Mouse (Mus musculus): Measurements from ENCODE around the gene Ormdl3. TPM values are rescaled to one million over a fixed set of nuclear protein-coding genes. Genes with fewer than 3 reads are reported as not detected.

The Ormdl3 gene
- polyA plus RNA-seq, 1 experiment from 2014 or later = 45.3 TPM

DNA sequence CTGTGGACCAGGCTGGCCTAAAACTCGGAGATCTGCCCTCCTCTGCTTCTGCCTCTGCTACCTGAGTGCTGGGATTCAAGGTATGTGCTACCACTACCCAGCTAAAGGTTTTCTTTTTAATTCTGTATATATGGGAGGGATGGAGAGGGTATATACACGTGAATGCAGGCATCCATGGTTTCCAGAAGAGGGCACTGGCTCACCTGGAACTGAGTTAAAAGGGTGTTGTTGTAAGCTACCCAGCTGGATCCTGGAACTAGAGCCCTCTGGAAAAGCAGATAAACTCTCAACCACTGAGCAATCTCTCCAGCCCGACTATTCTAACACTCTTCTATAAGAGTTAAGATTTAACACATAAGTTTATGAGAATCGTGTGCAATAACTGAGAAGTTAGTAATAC lies 37.8 kb downstream of the Ormdl3 start:
- WGBS = 65% methylated on average over 4 of the region's 4 CpGs
- no peak for DNase-seq (ENCODE audit: low spot score)
- no peak for ATAC-seq
- TF ChIP-seq CTCF (IDR thresholded peaks at IDR 0.05) = peak; percentile 41
- TF ChIP-seq EP300 (IDR thresholded peaks at IDR 0.05) = no peak
- Histone ChIP-seq H3K4me2 (replicated peaks; ENCODE audit: low read depth, low read length) (no peak overlapping the region), H3K9ac (replicated peaks; ENCODE audit: low read depth) (no peak overlapping the region), H3K4me1 (ENCODE audit: insufficient read depth, low read depth, low read length) (peaks cover 11% of the 10 kb centered on the region; the same call in 1 of the 2 replicates), H3K9me3 (ENCODE audit: low read length) (no peaks in the 10 kb centered on the region), H3K27ac (ENCODE audit: low read length) (no peak overlapping the region), H3K4me3 (ENCODE audit: low read depth, low read length) (no peak overlapping the region), H3K36me3 (ENCODE audit: insufficient read depth, low read length) (no peaks in the 10 kb centered on the region), H3K27me3 (replicated peaks; ENCODE audit: insufficient read depth, low read length) (peaks cover 22% of the 10 kb centered on the region)

DNA sequence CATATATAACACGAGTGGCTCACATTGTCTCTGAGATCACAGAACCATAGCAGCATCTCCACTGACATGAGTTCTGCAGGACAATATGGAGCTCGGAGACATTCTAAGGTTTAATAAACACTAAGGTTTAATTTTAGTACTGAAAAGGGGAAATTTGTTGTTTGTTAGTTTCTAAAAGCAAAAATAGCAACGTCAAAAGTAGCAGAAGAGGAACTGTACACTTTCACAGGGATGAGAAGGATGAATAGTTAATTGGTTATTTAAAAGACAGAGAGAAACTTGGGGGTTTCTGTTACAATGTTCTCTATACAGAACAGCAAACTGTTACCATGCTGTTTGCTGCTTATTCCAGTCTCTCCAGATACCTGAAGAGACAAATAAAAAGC lies 39.9 kb downstream of the Ormdl3 start:
- no peak overlapping the region for H3K27ac ChIP-seq (ENCODE audit: low read length)
- ATAC-seq (no peak), DNase-seq (ENCODE audit: low spot score) (no peak)
- 50% methylated on average over 3 of the region's 3 CpGs for WGBS
- H3K27me3 ChIP-seq (replicated peaks; ENCODE audit: insufficient read depth, low read length) = peaks cover 26% of the 10 kb centered on the region
- H3K4me1 ChIP-seq (ENCODE audit: insufficient read depth, low read depth, low read length) = peaks cover 11% of the 10 kb centered on the region; the same call in 1 of the 2 replicates
- no peaks in the 10 kb centered on the region for H3K36me3 ChIP-seq (ENCODE audit: insufficient read depth, low read length)
- H3K4me2 ChIP-seq (replicated peaks; ENCODE audit: low read depth, low read length) = no peak overlapping the region
- H3K9ac ChIP-seq (replicated peaks; ENCODE audit: low read depth) = no peak overlapping the region
- no peaks in the 10 kb centered on the region for H3K9me3 ChIP-seq (ENCODE audit: low read length)
- H3K4me3 ChIP-seq (ENCODE audit: low read depth, low read length) = no peak overlapping the region
- no peak for TF ChIP-seq EP300 (IDR thresholded peaks at IDR 0.05)

DNA sequence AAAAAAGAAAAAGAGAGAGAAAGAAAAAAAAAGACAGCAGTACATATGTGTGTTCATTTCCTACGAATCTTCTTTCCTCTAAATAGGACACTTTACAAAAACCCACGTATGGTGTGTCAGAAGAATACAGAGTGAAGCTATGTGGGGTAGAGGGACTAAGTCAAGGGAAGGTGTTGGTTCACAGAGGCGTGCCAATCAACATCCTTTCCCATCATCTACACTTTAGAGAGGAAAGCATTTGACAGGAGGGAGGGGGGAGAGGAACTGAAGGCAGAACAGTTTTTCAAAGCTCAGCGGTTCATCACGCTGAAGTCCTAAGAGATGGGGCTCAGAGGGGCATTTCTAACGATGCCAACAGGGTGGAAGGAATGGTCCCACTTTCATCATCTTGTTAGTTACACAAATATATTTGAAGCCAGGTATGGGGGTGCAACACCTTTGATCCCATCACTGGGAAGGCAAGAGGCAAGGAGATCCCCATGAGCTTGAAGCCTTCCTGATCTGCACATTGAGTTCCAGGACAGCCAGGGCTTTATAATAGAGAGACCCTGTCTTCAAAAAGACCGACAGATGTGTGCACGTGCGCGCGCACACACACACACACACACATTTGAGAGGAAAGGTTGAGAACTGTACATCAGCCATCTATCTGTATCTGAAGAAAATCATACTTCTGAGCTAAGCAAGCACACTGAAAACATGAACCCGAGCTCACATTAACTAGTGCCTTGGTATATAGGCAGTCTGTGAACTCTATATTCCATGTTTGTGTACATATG lies 40.5 kb downstream of the Ormdl3 start:
- DNase-seq (ENCODE audit: low spot score) = no peak
- no peaks in the 10 kb centered on the region for H3K9me3 ChIP-seq (ENCODE audit: low read length)
- ATAC-seq = no peak
- TF ChIP-seq CTCF (IDR thresholded peaks at IDR 0.05) (no peak), EP300 (IDR thresholded peaks at IDR 0.05) (no peak)
- no peak overlapping the region for H3K9ac ChIP-seq (replicated peaks; ENCODE audit: low read depth)
- H3K4me3 ChIP-seq (ENCODE audit: low read depth, low read length) = no peak overlapping the region
- WGBS = 42% methylated on average over 12 of the region's 12 CpGs
- H3K27ac ChIP-seq (ENCODE audit: low read length) = no peak overlapping the region
- H3K4me1 ChIP-seq (ENCODE audit: insufficient read depth, low read depth, low read length) = peaks cover 11% of the 10 kb centered on the region; the same call in 1 of the 2 replicates
- H3K36me3 ChIP-seq (ENCODE audit: insufficient read depth, low read length) = no peaks in the 10 kb centered on the region
- H3K27me3 ChIP-seq (replicated peaks; ENCODE audit: insufficient read depth, low read length) = peaks cover 26% of the 10 kb centered on the region
- H3K4me2 ChIP-seq (replicated peaks; ENCODE audit: low read depth, low read length) = no peak overlapping the region

DNA sequence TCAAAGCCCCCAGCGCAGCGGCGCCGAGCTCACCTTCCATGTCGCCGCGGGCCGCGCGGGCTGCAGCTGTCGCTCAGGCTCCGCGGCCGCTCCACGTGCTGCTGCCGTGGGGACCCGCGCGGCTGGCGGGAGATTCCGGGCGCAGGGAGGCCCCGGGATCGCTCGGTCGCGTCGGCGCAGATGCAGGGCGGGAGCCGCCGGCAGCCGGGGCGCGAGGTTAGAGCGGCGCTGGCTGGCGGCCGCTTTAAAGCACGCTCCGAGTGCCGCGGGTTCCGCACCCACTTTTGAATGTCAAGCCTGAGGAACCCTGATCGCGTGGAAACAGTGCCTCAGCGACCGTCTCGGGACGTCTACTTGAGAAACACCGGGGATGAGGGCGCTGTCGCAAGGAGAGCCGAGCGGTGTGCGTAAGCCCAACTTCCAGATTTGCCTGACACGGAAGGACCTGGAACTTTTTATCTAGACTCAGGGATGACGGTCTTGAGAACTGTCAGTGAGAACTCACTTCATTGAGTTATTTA lies 41.4 kb downstream of the Ormdl3 start, which contains the start of gene Ikzf3:
Ikzf3 (minus strand) TSS at position 321 of the 521 bp plus-strand sequence.
- DNase-seq (ENCODE audit: low spot score) = no peak
- peak within 1 kb of the TSS; percentile 62 for H3K4me2 ChIP-seq (replicated peaks; ENCODE audit: low read depth, low read length)
- 1% methylated on average over 50 of the region's 58 CpGs for WGBS

DNA sequence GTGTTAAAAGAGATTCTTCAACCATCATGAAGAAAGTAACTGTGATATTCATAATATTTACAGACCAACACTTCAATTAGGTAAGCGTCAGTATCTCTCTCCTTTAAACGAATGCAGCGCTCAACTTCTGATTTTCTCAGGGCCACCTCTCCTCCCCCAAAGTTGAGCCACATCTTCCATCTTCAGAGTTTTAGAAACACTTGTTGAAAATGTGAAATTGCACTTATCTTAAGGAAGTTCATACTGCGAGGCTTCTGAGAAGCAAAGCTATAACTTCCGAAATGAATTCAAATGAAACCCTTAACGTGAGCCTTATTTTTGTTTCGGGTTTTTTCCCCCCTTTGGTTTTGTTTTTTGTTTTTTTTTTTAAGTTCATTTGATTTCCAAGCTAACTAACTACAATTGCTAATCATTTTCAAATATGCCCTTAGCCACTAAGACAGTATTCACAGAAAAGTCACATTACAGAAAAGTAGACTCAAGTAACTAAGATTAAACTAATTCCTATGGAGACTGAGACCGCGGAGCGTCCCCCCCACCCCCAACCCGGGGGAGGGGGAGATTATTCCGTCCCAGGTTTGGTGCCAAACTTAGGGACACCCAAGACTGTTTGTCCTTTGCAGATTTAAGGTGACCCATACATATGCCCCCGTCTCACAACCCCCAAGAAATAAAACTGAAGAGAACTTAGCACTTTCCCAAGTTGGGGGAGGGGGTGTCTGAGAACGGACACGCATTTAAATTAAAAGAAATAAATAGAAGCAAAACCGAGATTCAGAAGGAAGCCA lies 42.1 kb downstream of the Ormdl3 start:
- DNase-seq (ENCODE audit: low spot score) (no peak), ATAC-seq (no peak)
- Histone ChIP-seq H3K36me3 (ENCODE audit: insufficient read depth, low read length) (no peaks in the 10 kb centered on the region), H3K4me3 (ENCODE audit: low read depth, low read length) (peak overlapping the region; percentile 37), H3K4me2 (replicated peaks; ENCODE audit: low read depth, low read length) (peak overlapping the region; percentile 62), H3K27me3 (replicated peaks; ENCODE audit: insufficient read depth, low read length) (peaks cover 24% of the 10 kb centered on the region), H3K27ac (ENCODE audit: low read length) (no peak overlapping the region), H3K4me1 (ENCODE audit: insufficient read depth, low read depth, low read length) (peaks cover 7% of the 10 kb centered on the region; the same call in 1 of the 2 replicates), H3K9ac (replicated peaks; ENCODE audit: low read depth) (no peak overlapping the region), H3K9me3 (ENCODE audit: low read length) (no peaks in the 10 kb centered on the region)
- TF ChIP-seq EP300 (IDR thresholded peaks at IDR 0.05) = no peak
- TF ChIP-seq CTCF (IDR thresholded peaks at IDR 0.05) = no peak
- 3% methylated on average over 16 of the region's 16 CpGs for WGBS

More for the DNA sequence above, 41.4 kb downstream of the Ormdl3 start, which contains the start of gene Ikzf3:
- Histone ChIP-seq H3K9me3 (ENCODE audit: low read length) (no peaks in the 10 kb centered on the region), H3K27ac (ENCODE audit: low read length) (no peak within 1 kb of the TSS), H3K36me3 (ENCODE audit: insufficient read depth, low read length) (no peaks in the 10 kb centered on the region), H3K27me3 (replicated peaks; ENCODE audit: insufficient read depth, low read length) (peaks cover 26% of the 10 kb centered on the region), H3K9ac (replicated peaks; ENCODE audit: low read depth) (no peak within 1 kb of the TSS), H3K4me3 (ENCODE audit: low read depth, low read length) (peak within 1 kb of the TSS; percentile 37), H3K4me1 (ENCODE audit: insufficient read depth, low read depth, low read length) (peaks cover 7% of the 10 kb centered on the region; the same call in 1 of the 2 replicates)
- ATAC-seq = peak; percentile 35
- TF ChIP-seq CTCF (IDR thresholded peaks at IDR 0.05) = peak; percentile 9; the same call in 1 of the 2 replicates
- TF ChIP-seq EP300 (IDR thresholded peaks at IDR 0.05) = no peak

DNA sequence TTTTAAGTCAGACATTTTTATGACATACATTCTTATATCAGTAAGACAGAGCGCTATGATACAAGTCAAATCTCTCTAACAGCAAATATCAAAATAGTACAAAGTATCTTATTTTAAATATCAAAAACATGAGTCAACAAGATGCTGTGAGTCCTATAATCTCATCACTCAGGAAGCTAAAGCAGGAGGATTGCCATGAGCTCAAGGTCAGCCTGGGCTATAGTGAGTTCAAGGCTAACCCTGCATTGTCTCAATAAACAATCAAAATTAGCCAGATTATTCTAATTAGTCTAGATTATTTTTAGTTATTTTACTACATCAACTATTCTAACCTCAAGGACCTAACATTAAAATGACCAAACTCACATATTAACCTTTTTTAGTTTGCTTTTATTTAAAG lies 43.8 kb downstream of the Ormdl3 start:
- WGBS = 75% methylated on average over 1 of the region's 1 CpGs
- H3K27me3 ChIP-seq (replicated peaks; ENCODE audit: insufficient read depth, low read length) = peaks cover 13% of the 10 kb centered on the region
- DNase-seq (ENCODE audit: low spot score) = no peak

More for the DNA sequence above, 43.8 kb downstream of the Ormdl3 start:
- Histone ChIP-seq H3K4me3 (ENCODE audit: low read depth, low read length) (no peak overlapping the region), H3K9ac (replicated peaks; ENCODE audit: low read depth) (no peak overlapping the region), H3K27ac (ENCODE audit: low read length) (no peak overlapping the region), H3K4me1 (ENCODE audit: insufficient read depth, low read depth, low read length) (peaks cover 7% of the 10 kb centered on the region; the same call in 1 of the 2 replicates), H3K9me3 (ENCODE audit: low read length) (no peaks in the 10 kb centered on the region), H3K4me2 (replicated peaks; ENCODE audit: low read depth, low read length) (no peak overlapping the region), H3K36me3 (ENCODE audit: insufficient read depth, low read length) (no peaks in the 10 kb centered on the region)
- ATAC-seq = no peak
- TF ChIP-seq CTCF (IDR thresholded peaks at IDR 0.05) (no peak), EP300 (IDR thresholded peaks at IDR 0.05) (no peak)
